Mouse (Mus musculus): ENCODE data around the gene Fam181a. TPM values are rescaled to one million over a fixed set of nuclear protein-coding genes. Genes with fewer than 3 reads are reported as not detected.

Fam181a gene
- polyA plus RNA-seq, 1 experiment from 2014 or later: 0.13 TPM

GRCm38 (mm10) chr12:103346945-103347344, 36.2 kb downstream of the Fam181a start:
- no peak overlapping the region for H3K4me2 ChIP-seq (replicated peaks)
- no peak overlapping the region for H3K27ac ChIP-seq
- no peak overlapping the region for H3K9ac ChIP-seq
- ATAC-seq: no peak
- no peaks in the 10 kb centered on the region for H3K9me3 ChIP-seq
- H3K36me3 ChIP-seq: no peaks in the 10 kb centered on the region
- 81% methylated on average over 8 of the region's 8 CpGs for WGBS
- H3K27me3 ChIP-seq (replicated peaks): no peaks in the 10 kb centered on the region
- no peak overlapping the region for H3K4me3 ChIP-seq (replicated peaks)
- H3K4me1 ChIP-seq (replicated peaks): no peaks in the 10 kb centered on the region

GRCm38 (mm10) chr12:103347406-103347805, 36.6 kb downstream of the Fam181a start:
- Histone ChIP-seq H3K27ac (no peak overlapping the region), H3K9ac (no peak overlapping the region), H3K9me3 (no peaks in the 10 kb centered on the region), H3K36me3 (no peaks in the 10 kb centered on the region), H3K4me3 (replicated peaks) (no peak overlapping the region), H3K27me3 (replicated peaks) (no peaks in the 10 kb centered on the region), H3K4me1 (replicated peaks) (no peaks in the 10 kb centered on the region), H3K4me2 (replicated peaks) (no peak overlapping the region)
- ATAC-seq: no peak
- 60% methylated on average over 5 of the region's 5 CpGs for WGBS

GRCm38 (mm10) chr12:103348506-103348905, 37.7 kb downstream of the Fam181a start:
- ATAC-seq: peak; percentile 57
- Histone ChIP-seq H3K36me3 (no peaks in the 10 kb centered on the region), H3K27me3 (replicated peaks) (no peaks in the 10 kb centered on the region), H3K4me1 (replicated peaks) (no peaks in the 10 kb centered on the region), H3K9me3 (no peaks in the 10 kb centered on the region), H3K9ac (no peak overlapping the region), H3K4me2 (replicated peaks) (no peak overlapping the region), H3K27ac (no peak overlapping the region), H3K4me3 (replicated peaks) (no peak overlapping the region)
- WGBS: 7% methylated on average over 3 of the region's 3 CpGs

- H3K27ac ChIP-seq: no peak overlapping the region
- H3K36me3 ChIP-seq: no peaks in the 10 kb centered on the region
- H3K4me1 ChIP-seq (replicated peaks): no peaks in the 10 kb centered on the region
- H3K4me2 ChIP-seq (replicated peaks): no peak overlapping the region
- H3K9me3 ChIP-seq: no peaks in the 10 kb centered on the region
- WGBS: 91% methylated on average over 6 of the region's 6 CpGs
- no peaks in the 10 kb centered on the region for H3K27me3 ChIP-seq (replicated peaks)
- ATAC-seq: no peak
- H3K4me3 ChIP-seq (replicated peaks): no peak overlapping the region
- H3K9ac ChIP-seq: no peak overlapping the region
Measured at GRCm38 (mm10) chr12:103352735-103353134, 42.0 kb downstream of the Fam181a start.

- Histone ChIP-seq H3K27ac (no peak overlapping the region), H3K4me2 (replicated peaks) (peak overlapping the region; percentile 38), H3K9ac (no peak overlapping the region), H3K9me3 (no peaks in the 10 kb centered on the region), H3K4me1 (replicated peaks) (no peaks in the 10 kb centered on the region), H3K4me3 (replicated peaks) (0 out of 2 replicates have a peak overlapping the region, but pooled peaks have one; percentile 7), H3K36me3 (no peaks in the 10 kb centered on the region), H3K27me3 (replicated peaks) (no peaks in the 10 kb centered on the region)
- 18% methylated on average over 5 of the region's 5 CpGs for WGBS
- ATAC-seq: peak; percentile 29; the same call in 1 of the 2 replicates
Measured at GRCm38 (mm10) chr12:103353538-103353937, 42.8 kb downstream of the Fam181a start.

GRCm38 (mm10) chr12:103355746-103356414, 45.1 kb downstream of the Fam181a start, which contains the start of gene Asb2:
Gene Asb2 (minus strand): TSS chr12:103356001.
- no peak within 1 kb of the TSS for H3K9ac ChIP-seq
- peak within 1 kb of the TSS; percentile 14; the same call in 1 of the 2 replicates for H3K4me3 ChIP-seq (replicated peaks)
- peak; percentile 61; the same call in 1 of the 2 replicates for ATAC-seq
- no peaks in the 10 kb centered on the region for H3K27me3 ChIP-seq (replicated peaks)
- peak within 1 kb of the TSS; percentile 38; the same call in 1 of the 2 replicates for H3K4me2 ChIP-seq (replicated peaks)
- 56% methylated on average over 14 of the region's 14 CpGs for WGBS
- no peaks in the 10 kb centered on the region for H3K36me3 ChIP-seq
- H3K27ac ChIP-seq: peak within 1 kb of the TSS; percentile 36; the same call in 1 of the 2 replicates
- H3K9me3 ChIP-seq: no peaks in the 10 kb centered on the region
- no peaks in the 10 kb centered on the region for H3K4me1 ChIP-seq (replicated peaks)

GRCm38 (mm10) chr12:103356415-103356748, 45.6 kb downstream of the Fam181a start:
- Histone ChIP-seq H3K27ac (0 out of 2 replicates have a peak overlapping the region, but pooled peaks have one; percentile 36), H3K36me3 (no peaks in the 10 kb centered on the region), H3K9ac (no peak overlapping the region), H3K4me1 (replicated peaks) (no peaks in the 10 kb centered on the region), H3K4me2 (replicated peaks) (no peak overlapping the region), H3K4me3 (replicated peaks) (no peak overlapping the region), H3K27me3 (replicated peaks) (no peaks in the 10 kb centered on the region), H3K9me3 (no peaks in the 10 kb centered on the region)
- 94% methylated on average over 4 of the region's 4 CpGs for WGBS
- ATAC-seq: no peak

- no peaks in the 10 kb centered on the region for H3K36me3 ChIP-seq
- ATAC-seq: no peak
- H3K4me2 ChIP-seq (replicated peaks): no peak overlapping the region
- H3K4me1 ChIP-seq (replicated peaks): no peaks in the 10 kb centered on the region
- 81% methylated on average over 8 of the region's 8 CpGs for WGBS
- no peak overlapping the region for H3K9ac ChIP-seq
- no peaks in the 10 kb centered on the region for H3K27me3 ChIP-seq (replicated peaks)
- H3K9me3 ChIP-seq: no peaks in the 10 kb centered on the region
- no peak overlapping the region for H3K27ac ChIP-seq
- no peak overlapping the region for H3K4me3 ChIP-seq (replicated peaks)
Measured at GRCm38 (mm10) chr12:103358216-103358615, 47.4 kb downstream of the Fam181a start.

- Histone ChIP-seq H3K36me3 (no peaks in the 10 kb centered on the region), H3K4me3 (replicated peaks) (no peak overlapping the region), H3K9me3 (no peaks in the 10 kb centered on the region), H3K9ac (no peak overlapping the region), H3K4me2 (replicated peaks) (no peak overlapping the region), H3K27me3 (replicated peaks) (no peaks in the 10 kb centered on the region), H3K4me1 (replicated peaks) (no peaks in the 10 kb centered on the region), H3K27ac (no peak overlapping the region)
- WGBS: 46% methylated on average over 4 of the region's 4 CpGs
- ATAC-seq: no peak
Measured at GRCm38 (mm10) chr12:103358951-103359801, 48.4 kb downstream of the Fam181a start.

GRCm38 (mm10) chr12:103360812-103361211, 50.0 kb downstream of the Fam181a start:
- H3K27ac ChIP-seq: no peak overlapping the region
- H3K4me2 ChIP-seq (replicated peaks): no peak overlapping the region
- no peak for ATAC-seq
- WGBS: 73% methylated on average over 8 of the region's 8 CpGs
- H3K9ac ChIP-seq: no peak overlapping the region
- H3K4me3 ChIP-seq (replicated peaks): no peak overlapping the region
- H3K36me3 ChIP-seq: no peaks in the 10 kb centered on the region
- no peaks in the 10 kb centered on the region for H3K4me1 ChIP-seq (replicated peaks)
- H3K27me3 ChIP-seq (replicated peaks): no peaks in the 10 kb centered on the region
- no peaks in the 10 kb centered on the region for H3K9me3 ChIP-seq

DNA sequence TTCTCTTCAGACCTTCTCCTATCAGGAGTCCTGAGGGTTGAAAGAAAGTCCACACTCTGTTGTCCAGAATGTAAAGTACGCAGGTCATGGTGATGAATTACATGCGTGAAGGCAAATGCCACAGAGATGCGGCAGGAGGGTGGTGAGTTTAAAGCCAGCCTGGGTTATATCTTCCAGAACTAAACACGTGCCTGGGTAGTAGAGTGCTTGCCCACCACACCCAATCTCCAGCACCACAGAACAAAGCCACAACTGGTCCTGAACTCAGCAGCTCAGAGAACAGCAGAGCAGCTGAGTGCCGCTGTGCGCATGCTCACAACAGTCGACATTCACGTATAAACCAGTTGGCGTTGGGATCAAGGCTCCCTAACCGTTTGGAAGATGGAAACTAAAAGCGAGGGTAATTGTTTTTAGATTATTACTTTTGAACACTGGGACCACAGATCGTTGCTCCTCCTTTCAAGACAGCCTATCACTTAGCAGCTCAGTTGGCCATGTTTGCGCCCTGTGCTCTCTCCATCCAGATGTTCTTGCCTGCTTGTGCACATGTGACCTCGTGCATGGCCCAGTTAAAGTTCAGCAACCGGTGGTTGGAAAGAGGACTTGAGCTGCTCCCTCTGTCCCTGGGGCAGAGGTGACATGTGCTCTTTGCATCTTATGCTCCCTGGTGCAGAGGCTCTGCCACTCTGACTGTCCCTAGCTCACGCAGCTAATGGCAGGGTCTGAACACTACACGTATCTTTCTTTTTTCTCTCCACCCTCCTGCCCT, 50.9 kb downstream of the Fam181a start:
- H3K36me3 ChIP-seq: no peaks in the 10 kb centered on the region
- H3K9me3 ChIP-seq: no peaks in the 10 kb centered on the region
- no peaks in the 10 kb centered on the region for H3K27me3 ChIP-seq (replicated peaks)
- H3K4me2 ChIP-seq (replicated peaks): no peak overlapping the region
- 84% methylated on average over 17 of the region's 17 CpGs for WGBS
- no peak overlapping the region for H3K27ac ChIP-seq
- H3K4me3 ChIP-seq (replicated peaks): no peak overlapping the region
- no peak overlapping the region for H3K9ac ChIP-seq
- no peak for ATAC-seq
- H3K4me1 ChIP-seq (replicated peaks): no peaks in the 10 kb centered on the region

DNA sequence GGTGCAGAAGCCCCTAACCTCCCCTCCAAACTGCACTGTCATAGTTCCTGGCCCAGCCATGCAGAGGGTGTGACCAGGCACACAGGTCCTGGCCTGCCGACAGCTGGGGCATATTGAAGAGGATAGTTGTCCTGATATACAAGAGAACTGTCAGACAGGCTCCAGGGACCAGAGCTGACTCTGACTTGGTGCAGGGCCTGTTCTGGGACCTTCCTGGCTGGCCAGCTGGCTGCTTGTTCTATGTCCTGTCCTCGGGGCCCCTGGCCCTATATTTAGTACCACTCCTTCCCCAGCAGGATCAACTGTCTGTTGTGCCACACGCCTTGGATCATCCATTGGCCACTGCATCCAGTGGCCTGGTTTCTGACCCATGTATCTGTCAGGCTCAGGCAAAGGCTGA, 51.6 kb downstream of the Fam181a start:
- no peaks in the 10 kb centered on the region for H3K4me1 ChIP-seq (replicated peaks)
- H3K4me3 ChIP-seq (replicated peaks): no peak overlapping the region
- H3K36me3 ChIP-seq: no peaks in the 10 kb centered on the region
- H3K9ac ChIP-seq: no peak overlapping the region
- no peak overlapping the region for H3K4me2 ChIP-seq (replicated peaks)
- H3K9me3 ChIP-seq: no peaks in the 10 kb centered on the region
- H3K27ac ChIP-seq: no peak overlapping the region
- no peaks in the 10 kb centered on the region for H3K27me3 ChIP-seq (replicated peaks)
- WGBS: 79% methylated on average over 3 of the region's 3 CpGs
- no peak for ATAC-seq

All from intestine, embryonic 15.5 days (tissue).